Mouse (Mus musculus): ENCODE data around the gene Neurog1. TPM values are rescaled to one million over a fixed set of nuclear protein-coding genes. Genes with fewer than 3 reads are reported as not detected.
A peak's percentile ranks its signal among the peaks of the same experiment; 100 is the strongest.

Gene Neurog1
- polyA plus RNA-seq, 1 experiment from 2014 or later = not detected

- peaks cover 93% of the 10 kb centered on the region for H3K27me3 ChIP-seq (ENCODE audit: control insufficient read depth, insufficient read depth, low read length)
- H3K27ac ChIP-seq (replicated peaks in 1 of 2; ENCODE audit: control insufficient read depth in 1 of 2, insufficient read depth in 1 of 2, low read depth in 2 of 2, low read length in 2 of 2) = no peak overlapping the region
- H3K9me3 ChIP-seq (ENCODE audit: control insufficient read depth, low read length) = no peaks in the 10 kb centered on the region
- no peaks in the 10 kb centered on the region for H3K36me3 ChIP-seq (ENCODE audit: control insufficient read depth, insufficient read depth, low read length)
- H3K4me1 ChIP-seq (ENCODE audit: control insufficient read depth in 2 of 2, insufficient read depth in 2 of 2, low read length in 2 of 2) = peaks cover 9 to 16% of the 10 kb centered on the region in 2 experiments; a peak in 3 of 4 replicates
- ATAC-seq (ENCODE audit: insufficient number of reproducible peaks, insufficient read depth, low FRiP score, low read depth) = no peak
- no peak overlapping the region for H3K4me3 ChIP-seq (ENCODE audit: control insufficient read depth in 1 of 2, insufficient read depth in 1 of 2, low read depth in 1 of 2, low read length in 2 of 2)
- H3K4me2 ChIP-seq (ENCODE audit: low read length) = no peak overlapping the region
- 4% methylated on average over 21 of the region's 21 CpGs for WGBS
- no peak overlapping the region for H3K9ac ChIP-seq (ENCODE audit: low read length)
These were observed 28.3 kb downstream of the Neurog1 start for GRCm38 (mm10) chr13:56223625-56224024.

DNA sequence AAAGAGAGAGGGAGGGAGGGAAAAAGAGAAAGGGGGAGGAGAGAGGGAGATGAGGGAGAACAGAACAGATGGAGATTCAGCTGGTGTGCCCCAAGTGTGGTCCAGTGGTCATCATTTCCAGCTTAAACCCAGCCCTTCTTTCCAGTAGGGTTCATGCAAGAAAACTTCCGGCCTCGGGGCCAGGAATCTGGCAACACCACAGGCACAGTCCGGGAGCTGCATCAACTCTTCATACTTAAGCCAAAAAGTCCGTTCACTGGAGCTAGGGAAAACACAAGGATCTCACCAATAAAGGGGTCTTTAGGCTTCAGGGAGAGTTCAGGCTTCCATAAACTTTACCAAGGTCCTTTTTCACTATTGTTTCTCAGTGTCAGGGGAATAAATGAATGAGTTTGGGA lies 29.1 kb downstream of the Neurog1 start:
- Histone ChIP-seq H3K9me3 (ENCODE audit: control insufficient read depth, low read length) (no peaks in the 10 kb centered on the region), H3K27me3 (ENCODE audit: control insufficient read depth, insufficient read depth, low read length) (peaks cover 93% of the 10 kb centered on the region), H3K4me1 (ENCODE audit: control insufficient read depth in 2 of 2, insufficient read depth in 2 of 2, low read length in 2 of 2) (peaks cover 9 to 16% of the 10 kb centered on the region in 2 experiments; a peak in 3 of 4 replicates), H3K27ac (replicated peaks in 1 of 2; ENCODE audit: control insufficient read depth in 1 of 2, insufficient read depth in 1 of 2, low read depth in 2 of 2, low read length in 2 of 2) (no peak overlapping the region), H3K36me3 (ENCODE audit: control insufficient read depth, insufficient read depth, low read length) (no peaks in the 10 kb centered on the region), H3K4me2 (ENCODE audit: low read length) (no peak overlapping the region), H3K4me3 (ENCODE audit: control insufficient read depth in 1 of 2, insufficient read depth in 1 of 2, low read depth in 1 of 2, low read length in 2 of 2) (0 out of 4 replicates have a peak overlapping the region, but pooled peaks of 1 of the 2 experiments have one; percentile 35), H3K9ac (ENCODE audit: low read length) (no peak overlapping the region)
- WGBS = 7% methylated on average over 4 of the region's 4 CpGs
- ATAC-seq (ENCODE audit: insufficient number of reproducible peaks, insufficient read depth, low FRiP score, low read depth) = no peak

DNA sequence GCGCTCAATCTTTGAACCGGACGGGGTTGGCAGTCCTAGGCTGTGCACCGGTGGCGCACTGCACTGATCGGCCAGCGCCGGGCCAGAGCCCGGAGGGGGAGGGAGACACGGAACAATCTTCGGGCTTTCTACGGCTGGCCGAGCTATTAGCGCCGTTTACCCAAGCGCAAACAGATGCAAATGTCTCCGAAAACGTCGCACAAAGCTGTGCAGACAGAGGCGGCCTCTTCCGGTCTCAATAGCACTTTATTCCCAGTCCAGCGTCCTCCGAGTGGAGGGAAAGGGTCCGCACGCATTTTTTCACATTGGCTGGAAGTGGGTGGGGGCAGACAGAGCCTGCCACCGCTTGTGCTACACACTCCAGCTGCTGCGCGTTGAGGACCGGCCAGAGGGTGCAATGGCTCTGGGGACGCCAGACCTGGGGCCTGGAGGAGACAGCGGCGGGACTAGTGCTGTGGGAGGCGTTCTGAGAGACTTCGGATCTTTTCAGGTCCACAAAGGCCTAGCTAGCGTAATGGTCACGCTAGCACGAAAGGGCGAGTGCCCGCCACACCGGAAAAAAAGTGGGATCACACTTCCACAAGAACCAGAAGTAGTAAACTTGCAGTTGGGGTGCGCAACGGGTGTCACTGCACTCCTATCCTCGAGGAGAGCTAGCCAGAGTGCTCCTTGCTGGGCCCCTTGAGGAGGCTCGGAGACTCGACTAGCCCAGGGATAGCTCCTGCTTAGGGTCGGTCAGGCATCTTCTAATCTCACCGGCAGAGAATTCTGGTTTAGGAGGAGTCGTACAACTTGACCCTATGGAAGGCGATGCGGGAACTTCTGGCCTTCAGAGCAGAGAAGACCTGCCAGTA lies 29.7 kb downstream of the Neurog1 start:
- Histone ChIP-seq H3K27me3 (ENCODE audit: control insufficient read depth, insufficient read depth, low read length) (peaks cover 90% of the 10 kb centered on the region), H3K4me1 (ENCODE audit: control insufficient read depth in 2 of 2, insufficient read depth in 2 of 2, low read length in 2 of 2) (peaks cover 9 to 16% of the 10 kb centered on the region in 2 experiments; a peak in 3 of 4 replicates), H3K9ac (ENCODE audit: low read length) (peak overlapping the region; percentile 40; the same call in 1 of the 2 replicates)

DNA sequence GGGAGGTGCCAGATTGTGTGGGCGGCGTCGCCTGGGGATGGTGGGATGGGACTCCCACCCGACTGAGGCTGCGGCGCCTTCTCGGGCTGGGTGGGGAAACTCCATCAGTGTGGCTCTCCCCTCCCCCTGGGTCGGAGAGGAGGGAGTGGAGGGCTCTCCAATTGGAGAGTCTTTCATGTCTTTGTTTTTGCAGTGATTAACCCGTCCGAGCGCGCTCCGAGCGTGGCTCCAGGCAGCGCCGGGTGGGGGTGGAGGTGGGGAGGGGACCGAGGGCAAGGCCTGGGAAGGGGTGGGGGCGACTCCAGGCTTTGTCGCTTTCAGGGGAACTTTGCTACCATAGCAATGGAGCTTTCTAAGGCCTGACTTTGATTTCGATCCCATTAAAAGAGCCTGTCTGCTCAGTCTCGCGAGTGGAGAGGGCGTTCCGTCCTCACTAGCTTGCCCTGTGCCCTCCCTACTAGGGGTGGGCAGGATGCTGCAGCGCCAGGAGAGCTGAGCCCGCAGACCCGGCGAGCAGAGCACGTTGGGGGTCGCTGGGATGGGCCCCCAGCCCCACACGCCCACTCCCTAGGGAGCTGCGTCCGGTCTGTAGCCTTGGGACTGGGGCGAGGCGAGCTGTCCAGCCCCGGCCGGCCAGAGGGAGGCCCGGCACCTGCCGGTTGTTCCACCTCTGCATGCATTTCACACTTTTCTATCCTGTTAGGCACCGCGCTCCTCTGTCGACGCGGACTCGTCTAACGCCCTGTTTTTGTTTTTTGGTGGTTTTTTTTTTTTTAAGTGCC lies 30.6 kb downstream of the Neurog1 start:
- peaks cover 90% of the 10 kb centered on the region for H3K27me3 ChIP-seq (ENCODE audit: control insufficient read depth, insufficient read depth, low read length)
- peak overlapping the region; percentile 14 to 35 for H3K4me3 ChIP-seq (ENCODE audit: control insufficient read depth in 1 of 2, insufficient read depth in 1 of 2, low read depth in 1 of 2, low read length in 2 of 2)
- H3K4me1 ChIP-seq (ENCODE audit: control insufficient read depth in 2 of 2, insufficient read depth in 2 of 2, low read length in 2 of 2) = peaks cover 9 to 16% of the 10 kb centered on the region in 2 experiments; a peak in 3 of 4 replicates
- no peak for ATAC-seq (ENCODE audit: insufficient number of reproducible peaks, insufficient read depth, low FRiP score, low read depth)
- WGBS = under 1% methylated on average over 46 of the region's 46 CpGs
- peak overlapping the region; percentile 67 for H3K4me2 ChIP-seq (ENCODE audit: low read length)
- H3K27ac ChIP-seq (replicated peaks in 1 of 2; ENCODE audit: control insufficient read depth in 1 of 2, insufficient read depth in 1 of 2, low read depth in 2 of 2, low read length in 2 of 2) = no peak overlapping the region
- no peaks in the 10 kb centered on the region for H3K36me3 ChIP-seq (ENCODE audit: control insufficient read depth, insufficient read depth, low read length)
- peak overlapping the region; percentile 40; the same call in 1 of the 2 replicates for H3K9ac ChIP-seq (ENCODE audit: low read length)
- no peaks in the 10 kb centered on the region for H3K9me3 ChIP-seq (ENCODE audit: control insufficient read depth, low read length)

More for the DNA sequence above, 29.7 kb downstream of the Neurog1 start:
- Histone ChIP-seq H3K27ac (replicated peaks in 1 of 2; ENCODE audit: control insufficient read depth in 1 of 2, insufficient read depth in 1 of 2, low read depth in 2 of 2, low read length in 2 of 2) (no peak overlapping the region), H3K4me2 (ENCODE audit: low read length) (peak overlapping the region; percentile 67), H3K4me3 (ENCODE audit: control insufficient read depth in 1 of 2, insufficient read depth in 1 of 2, low read depth in 1 of 2, low read length in 2 of 2) (peak overlapping the region; percentile 4 to 35), H3K36me3 (ENCODE audit: control insufficient read depth, insufficient read depth, low read length) (no peaks in the 10 kb centered on the region), H3K9me3 (ENCODE audit: control insufficient read depth, low read length) (no peaks in the 10 kb centered on the region)
- 2% methylated on average over 50 of the region's 50 CpGs for WGBS
- no peak for ATAC-seq (ENCODE audit: insufficient number of reproducible peaks, insufficient read depth, low FRiP score, low read depth)

DNA sequence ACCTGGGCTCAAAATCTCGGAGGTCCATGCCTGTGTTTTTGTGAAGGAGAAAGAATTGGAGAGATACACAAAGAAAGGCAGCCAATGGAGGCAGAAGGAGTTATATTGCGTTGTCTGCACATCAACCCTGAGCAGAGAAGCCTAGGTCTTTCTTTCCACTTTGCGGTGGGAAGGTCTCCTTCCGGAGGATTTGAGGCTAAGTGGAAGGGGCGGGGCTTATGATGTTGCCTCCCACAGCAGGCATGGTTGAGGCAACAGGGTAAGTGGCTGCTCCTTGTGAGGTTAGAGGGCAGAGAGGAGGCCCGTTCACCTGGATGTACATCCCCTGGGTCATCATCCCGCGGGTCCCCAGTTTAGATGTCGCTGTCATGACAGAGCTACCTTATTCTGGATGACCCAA lies 32.7 kb downstream of the Neurog1 start:
- Histone ChIP-seq H3K4me2 (ENCODE audit: low read length) (no peak overlapping the region), H3K9me3 (ENCODE audit: control insufficient read depth, low read length) (no peaks in the 10 kb centered on the region), H3K9ac (ENCODE audit: low read length) (no peak overlapping the region), H3K27me3 (ENCODE audit: control insufficient read depth, insufficient read depth, low read length) (peaks cover 86% of the 10 kb centered on the region), H3K27ac (replicated peaks in 1 of 2; ENCODE audit: control insufficient read depth in 1 of 2, insufficient read depth in 1 of 2, low read depth in 2 of 2, low read length in 2 of 2) (no peak overlapping the region), H3K4me3 (ENCODE audit: control insufficient read depth in 1 of 2, insufficient read depth in 1 of 2, low read depth in 1 of 2, low read length in 2 of 2) (no peak overlapping the region), H3K36me3 (ENCODE audit: control insufficient read depth, insufficient read depth, low read length) (no peaks in the 10 kb centered on the region), H3K4me1 (ENCODE audit: control insufficient read depth in 2 of 2, insufficient read depth in 2 of 2, low read length in 2 of 2) (peaks cover 9 to 16% of the 10 kb centered on the region in 2 experiments; a peak in 3 of 4 replicates)
- no peak for ATAC-seq (ENCODE audit: insufficient number of reproducible peaks, insufficient read depth, low FRiP score, low read depth)
- 55% methylated on average over 9 of the region's 9 CpGs for WGBS

DNA sequence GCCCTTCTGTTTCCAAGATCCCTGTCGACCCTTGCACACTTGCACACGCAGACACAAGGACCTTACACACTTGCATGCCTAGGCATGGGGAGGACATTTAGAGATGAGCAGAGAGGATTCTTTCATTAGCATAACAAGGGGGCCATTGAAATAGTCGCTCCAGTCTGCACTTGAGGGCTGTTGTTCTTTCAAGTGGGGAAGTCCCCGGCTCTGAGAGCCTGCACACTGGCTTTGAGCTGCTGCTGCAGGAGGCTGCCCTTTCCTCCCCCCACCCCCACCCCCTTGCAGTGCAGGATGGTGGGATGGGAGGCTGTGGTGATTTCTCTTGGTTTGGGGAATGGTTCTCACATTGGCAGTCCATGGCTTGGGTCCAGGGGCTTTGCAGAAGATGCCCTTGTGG lies 35.9 kb downstream of the Neurog1 start:
- Histone ChIP-seq H3K4me3 (ENCODE audit: control insufficient read depth in 1 of 2, insufficient read depth in 1 of 2, low read depth in 1 of 2, low read length in 2 of 2) (no peak overlapping the region), H3K9me3 (ENCODE audit: control insufficient read depth, low read length) (no peaks in the 10 kb centered on the region; the same call in 1 of the 2 replicates), H3K4me1 (ENCODE audit: control insufficient read depth in 2 of 2, insufficient read depth in 2 of 2, low read length in 2 of 2) (peaks cover 2% of the 10 kb centered on the region in 2 experiments; a peak in 1 of 4 replicates), H3K36me3 (ENCODE audit: control insufficient read depth, insufficient read depth, low read length) (no peaks in the 10 kb centered on the region), H3K27ac (replicated peaks in 1 of 2; ENCODE audit: control insufficient read depth in 1 of 2, insufficient read depth in 1 of 2, low read depth in 2 of 2, low read length in 2 of 2) (no peak overlapping the region), H3K27me3 (ENCODE audit: control insufficient read depth, insufficient read depth, low read length) (peaks cover 74% of the 10 kb centered on the region), H3K4me2 (ENCODE audit: low read length) (no peak overlapping the region), H3K9ac (ENCODE audit: low read length) (no peak overlapping the region)
- peak; percentile 20; the same call in 1 of the 2 replicates for ATAC-seq (ENCODE audit: insufficient number of reproducible peaks, insufficient read depth, low FRiP score, low read depth)
- 19% methylated on average over 4 of the region's 4 CpGs for WGBS

- H3K36me3 ChIP-seq (ENCODE audit: control insufficient read depth, insufficient read depth, low read length) = no peaks in the 10 kb centered on the region
- H3K27ac ChIP-seq (replicated peaks in 1 of 2; ENCODE audit: control insufficient read depth in 1 of 2, insufficient read depth in 1 of 2, low read depth in 2 of 2, low read length in 2 of 2) = no peak overlapping the region
- no peak overlapping the region for H3K4me3 ChIP-seq (ENCODE audit: control insufficient read depth in 1 of 2, insufficient read depth in 1 of 2, low read depth in 1 of 2, low read length in 2 of 2)
- no peaks in the 10 kb centered on the region; the same call in 1 of the 2 replicates for H3K9me3 ChIP-seq (ENCODE audit: control insufficient read depth, low read length)
- H3K4me1 ChIP-seq (ENCODE audit: control insufficient read depth in 2 of 2, insufficient read depth in 2 of 2, low read length in 2 of 2) = no peaks in the 10 kb centered on the region; a peak in 1 of 4 replicates
- ATAC-seq (ENCODE audit: insufficient number of reproducible peaks, insufficient read depth, low FRiP score, low read depth) = no peak
- no peak overlapping the region for H3K4me2 ChIP-seq (ENCODE audit: low read length)
- H3K27me3 ChIP-seq (ENCODE audit: control insufficient read depth, insufficient read depth, low read length) = peaks cover 64% of the 10 kb centered on the region
- 47% methylated on average over 5 of the region's 5 CpGs for WGBS
- no peak overlapping the region for H3K9ac ChIP-seq (ENCODE audit: low read length)
These were observed 37.3 kb downstream of the Neurog1 start for GRCm38 (mm10) chr13:56214633-56215032.

Measured in heart, embryonic 14.5 days (tissue).